Mouse (Mus musculus): ENCODE measurements around the gene Sult1e1. TPM values are rescaled to one million over a fixed set of nuclear protein-coding genes. Genes with fewer than 3 reads are reported as not detected.

The Sult1e1 gene
- total and polyA plus RNA-seq, 3 experiments, result not detected

- TF ChIP-seq RCOR1 (IDR thresholded peaks at IDR 0.05; ENCODE audit: low read depth, low read length) (no peak), USF2 (IDR thresholded peaks at IDR 0.05; ENCODE audit: borderline replicate concordance in 1 of 2, insufficient read depth in 1 of 2, low read depth in 1 of 2, low read length in 2 of 2) (no peak)
These were observed 59.1 kb downstream of the Sult1e1 start (continued) for GRCm38 (mm10) chr5:87532288-87532687.

Other genes starting within 250 kb of the Sult1e1 start
- gene Ugt2b38, start 167.4 kb downstream of the Sult1e1 start, total RNA-seq (2012; rRNA removed), result not detected in 2 replicates
- gene Ugt2b38, start 167.4 kb downstream of the Sult1e1 start, polyA plus RNA-seq (2012; ENCODE audit: insufficient read depth in 1 of 2, insufficient read length in 2 of 2, low read depth in 1 of 2, low replicate concordance in 2 of 2, missing spikeins in 1 of 2), result not detected
- not detected in 2 replicates for gene Ugt2a2, start 109.3 kb downstream of the Sult1e1 start, total RNA-seq (2012; rRNA removed)
- gene Ugt2a2, start 109.3 kb downstream of the Sult1e1 start, polyA plus RNA-seq (2012; ENCODE audit: insufficient read depth in 1 of 2, insufficient read length in 2 of 2, low read depth in 1 of 2, low replicate concordance in 2 of 2, missing spikeins in 1 of 2), result not detected
- not detected in 2 replicates for gene Gm43638, start 104.8 kb downstream of the Sult1e1 start, total RNA-seq (2012; rRNA removed)
- gene Gm43638, start 104.8 kb downstream of the Sult1e1 start, polyA plus RNA-seq (2012; ENCODE audit: insufficient read depth in 1 of 2, insufficient read length in 2 of 2, low read depth in 1 of 2, low replicate concordance in 2 of 2, missing spikeins in 1 of 2), result not detected
- gene Ugt2a1, start 100.7 kb downstream of the Sult1e1 start, total RNA-seq (2012; rRNA removed), result not detected in 2 replicates
- gene Ugt2a1, start 100.7 kb downstream of the Sult1e1 start, polyA plus RNA-seq (2012; ENCODE audit: insufficient read depth in 1 of 2, insufficient read length in 2 of 2, low read depth in 1 of 2, low replicate concordance in 2 of 2, missing spikeins in 1 of 2), result not detected
- gene Sult1b1, start 53.4 kb downstream of the Sult1e1 start, total RNA-seq (2012; rRNA removed), result not detected in 2 replicates
- gene Sult1b1, start 53.4 kb downstream of the Sult1e1 start, polyA plus RNA-seq (2012; ENCODE audit: insufficient read depth in 1 of 2, insufficient read length in 2 of 2, low read depth in 1 of 2, low replicate concordance in 2 of 2, missing spikeins in 1 of 2), result not detected
- gene Sult1d1, start 22.6 kb downstream of the Sult1e1 start, total RNA-seq (2012; rRNA removed), result not detected in 2 replicates
- not detected for gene Sult1d1, start 22.6 kb downstream of the Sult1e1 start, polyA plus RNA-seq (2012; ENCODE audit: insufficient read depth in 1 of 2, insufficient read length in 2 of 2, low read depth in 1 of 2, low replicate concordance in 2 of 2, missing spikeins in 1 of 2)
- not detected in 2 replicates for gene Csn1s1, start 74.6 kb upstream of the Sult1e1 start, total RNA-seq (2012; rRNA removed)
- gene Csn1s1, start 74.6 kb upstream of the Sult1e1 start, polyA plus RNA-seq (2012; ENCODE audit: insufficient read depth in 1 of 2, insufficient read length in 2 of 2, low read depth in 1 of 2, low replicate concordance in 2 of 2, missing spikeins in 1 of 2), result not detected
- not detected in 2 replicates for gene Csn2, start 108.0 kb upstream of the Sult1e1 start, total RNA-seq (2012; rRNA removed)
- not detected for gene Csn2, start 108.0 kb upstream of the Sult1e1 start, polyA plus RNA-seq (2012; ENCODE audit: insufficient read depth in 1 of 2, insufficient read length in 2 of 2, low read depth in 1 of 2, low replicate concordance in 2 of 2, missing spikeins in 1 of 2)
- not detected in 2 replicates for gene Csn1s2a, start 183.0 kb upstream of the Sult1e1 start, total RNA-seq (2012; rRNA removed)
- not detected for gene Csn1s2a, start 183.0 kb upstream of the Sult1e1 start, polyA plus RNA-seq (2012; ENCODE audit: insufficient read depth in 1 of 2, insufficient read length in 2 of 2, low read depth in 1 of 2, low replicate concordance in 2 of 2, missing spikeins in 1 of 2)
- gene Csn1s2b, start 216.5 kb upstream of the Sult1e1 start, total RNA-seq (2012; rRNA removed), result not detected in 2 replicates
- not detected for gene Csn1s2b, start 216.5 kb upstream of the Sult1e1 start, polyA plus RNA-seq (2012; ENCODE audit: insufficient read depth in 1 of 2, insufficient read length in 2 of 2, low read depth in 1 of 2, low replicate concordance in 2 of 2, missing spikeins in 1 of 2)
- not detected in 2 replicates for gene Prr27, start 234.1 kb upstream of the Sult1e1 start, total RNA-seq (2012; rRNA removed)
- gene Prr27, start 234.1 kb upstream of the Sult1e1 start, polyA plus RNA-seq (2012; ENCODE audit: insufficient read depth in 1 of 2, insufficient read length in 2 of 2, low read depth in 1 of 2, low replicate concordance in 2 of 2, missing spikeins in 1 of 2), result not detected

All from MEL (cell line).